10 mouse cellular contexts compared by ENCODE assay signal in genomic region chr4:120975428-120975734, GRCm38 (mm10). TPM values are rescaled to one million over a fixed set of nuclear protein-coding genes. Genes with fewer than 3 reads are reported as not detected.
DNase-seq lines count a peak whose midpoint lies in the region; ATAC-seq and TF ChIP-seq lines count a peak whose summit lies in the region.
"Had no signal": no experiment of that assay in that cellular context is flagged by ENCODE, and none has a peak within 500 bp of the region (broad histone marks: within the 10 kb centered on the region; RNA-seq: fewer than 3 reads in every experiment).

No protein-coding gene starts in this region.

- no peak overlapping the region for H3K4me3 ChIP-seq in heart, postnatal 0 days (ENCODE audit: low read depth, low read length)
- no peak overlapping the region for H3K4me3 ChIP-seq in macrophage (ENCODE audit: inconsistent target)
- H3K4me3 ChIP-seq in stomach, postnatal 0 days (ENCODE audit: low read depth, low read length) = no peak overlapping the region
- no peak overlapping the region for H3K4me3 ChIP-seq in hindbrain, postnatal 0 days (ENCODE audit: low read length)

- no peaks in the 10 kb centered on the region for H3K27me3 ChIP-seq in heart, postnatal 0 days (ENCODE audit: control insufficient read depth, insufficient read depth, low read length)
- no peaks in the 10 kb centered on the region for H3K27me3 ChIP-seq in stomach, postnatal 0 days (ENCODE audit: control insufficient read depth, insufficient read depth, low read length)
- no peaks in the 10 kb centered on the region for H3K27me3 ChIP-seq in hindbrain, postnatal 0 days (ENCODE audit: insufficient read depth, low read length)

- H3K9ac ChIP-seq in heart, postnatal 0 days (replicated peaks; ENCODE audit: low read depth, low read length) = no peak overlapping the region
- H3K9ac ChIP-seq in stomach, postnatal 0 days (ENCODE audit: low read length) = no peak overlapping the region
- H3K9ac ChIP-seq in hindbrain, postnatal 0 days (replicated peaks; ENCODE audit: low read length) = no peak overlapping the region

- peak overlapping the region; percentile 41; the same call in 1 of the 2 replicates for H3K27ac ChIP-seq in heart, postnatal 0 days (ENCODE audit: low read depth)
- H3K27ac ChIP-seq in macrophage = peak overlapping the region; percentile 24
- no peak overlapping the region for H3K27ac ChIP-seq in stomach, postnatal 0 days (replicated peaks)
- H3K27ac ChIP-seq in hindbrain, postnatal 0 days = no peak overlapping the region

- H3K36me3 ChIP-seq in heart, postnatal 0 days (replicated peaks; ENCODE audit: control insufficient read depth, insufficient read depth, low read length) = peaks cover 45% of the 10 kb centered on the region
- peaks cover 50% of the 10 kb centered on the region for H3K36me3 ChIP-seq in macrophage (ENCODE audit: inconsistent target)
- peaks cover 8% of the 10 kb centered on the region; the same call in 1 of the 2 replicates for H3K36me3 ChIP-seq in stomach, postnatal 0 days (ENCODE audit: control insufficient read depth, insufficient read depth, low read length)
- H3K36me3 ChIP-seq in hindbrain, postnatal 0 days (ENCODE audit: insufficient read depth, low read length) = peaks cover 43% of the 10 kb centered on the region

- H3K9me3 ChIP-seq in heart, postnatal 0 days (replicated peaks; ENCODE audit: control insufficient read depth, low read length) = no peaks in the 10 kb centered on the region
- H3K9me3 ChIP-seq in stomach, postnatal 0 days (ENCODE audit: control insufficient read depth, low read length) = no peaks in the 10 kb centered on the region
- H3K9me3 ChIP-seq in hindbrain, postnatal 0 days (ENCODE audit: low read length) = no peaks in the 10 kb centered on the region

- no peaks in the 10 kb centered on the region for H3K79me2 ChIP-seq in macrophage (ENCODE audit: inconsistent target)

- 75% methylated on average over 4 of the region's 4 CpGs for WGBS in heart, postnatal 0 days
- 15% methylated on average over 4 of the region's 4 CpGs for WGBS in macrophage (ENCODE audit: missing documents)
- WGBS in stomach, postnatal 0 days = 79% methylated on average over 4 of the region's 4 CpGs
- 93% methylated on average over 4 of the region's 4 CpGs for WGBS in hindbrain, postnatal 0 days

- ATAC-seq in heart, postnatal 0 days (ENCODE audit: insufficient read depth, low read depth) = no peak
- no peak for ATAC-seq in stomach, postnatal 0 days (ENCODE audit: low FRiP score, low TSS enrichment)
- ATAC-seq in hindbrain, postnatal 0 days = no peak
- ATAC-seq: intestine, embryonic 16.5 days had no signal

- TF ChIP-seq EP300 in heart, postnatal 0 days (IDR thresholded peaks at IDR 0.05; ENCODE audit: low read depth) = no peak
- TF ChIP-seq EP300 in stomach, postnatal 0 days (optimal IDR thresholded peaks at IDR 0.05) = no peak

- no peak for DNase-seq in heart, postnatal 0 days (ENCODE audit: low spot score)
- DNase-seq in heart, adult 9 months (ENCODE audit: low spot score in 2 of 2) = no peak
- DNase-seq in 3134 (ENCODE audit: extremely low read depth, insufficient read length, low spot score) = peak; percentile 49
- DNase-seq in T-cell, adult 2 months (ENCODE audit: low spot score) = peak; percentile 91
- DNase-seq in stomach, postnatal 0 days (ENCODE audit: low spot score) = no peak
- no peak for DNase-seq in hindbrain, postnatal 0 days (ENCODE audit: low spot score)
- no peak for DNase-seq in layer of hippocampus, adult 9-10 months (ENCODE audit: low spot score)
- DNase-seq: layer of hippocampus, postnatal 36 days had no signal

- no peak for TF ChIP-seq CTCF in heart, postnatal 0 days (IDR thresholded peaks at IDR 0.05; ENCODE audit: low read depth)
- no peak for TF ChIP-seq CTCF in stomach, postnatal 0 days (IDR thresholded peaks at IDR 0.05; ENCODE audit: low read depth)
- no peak for TF ChIP-seq CTCF in hindbrain, postnatal 0 days (IDR thresholded peaks at IDR 0.05; ENCODE audit: low read depth)

- H3K4me1 ChIP-seq in heart, postnatal 0 days (ENCODE audit: control insufficient read depth, insufficient read depth) = no peaks in the 10 kb centered on the region
- no peaks in the 10 kb centered on the region for H3K4me1 ChIP-seq in stomach, postnatal 0 days (replicated peaks; ENCODE audit: control insufficient read depth, insufficient read depth)
- no peaks in the 10 kb centered on the region for H3K4me1 ChIP-seq in hindbrain, postnatal 0 days (ENCODE audit: insufficient read depth, low read length)

- no peak overlapping the region for H3K4me2 ChIP-seq in heart, postnatal 0 days (ENCODE audit: low read depth, low read length)
- no peak overlapping the region for H3K4me2 ChIP-seq in stomach, postnatal 0 days (replicated peaks; ENCODE audit: low read depth)
- no peak overlapping the region for H3K4me2 ChIP-seq in hindbrain, postnatal 0 days (ENCODE audit: low read depth, low read length)

RNA-seq across cellular contexts. Expression of gene Zfp69, which starts 23.9 kb away (rescaled TPM):
- 2.0 and 5.5 TPM in 2 replicates for total RNA-seq in heart, postnatal 0 days (2014; rRNA removed; ENCODE audit: low replicate concordance)
- 3.8 and 4.2 TPM in 2 replicates for polyA plus RNA-seq in heart, postnatal 0 days (2015; fragmentation: Nextera tagmentation; extraction: Ambion mirVana)
- 10 to 100 TPM in 2 of 26 experiments, 1 to 10 TPM in 23, under 1 TPM in 1; 0.50 to 18.3 (median 3.5) TPM for total RNA-seq in macrophage (2018; cell fraction: chromatin; rRNA removed)
- under 1 TPM in 25 of 26 experiments, not detected in 1; 0.10 to 0.90 (median 0.40) TPM for total RNA-seq in macrophage (2018; cell fraction: cytosol; rRNA removed)
- total RNA-seq in macrophage (2018; cell fraction: nucleus; rRNA removed) = 1 to 10 TPM in 24 of 26 experiments, under 1 TPM in 2; 0.32 to 9.3 (median 2.2) TPM
- 0.46 to 0.93 TPM (median 0.59 TPM) in 3 replicates for polyA plus RNA-seq in macrophage (2018)
- 1.9 and 2.3 TPM in 2 replicates for polyA plus RNA-seq in stomach, postnatal 0 days (2015; fragmentation: Nextera tagmentation; extraction: Ambion mirVana)
- total RNA-seq in hindbrain, postnatal 0 days (2014; rRNA removed) = 1.8 and 2.8 TPM in 2 replicates
- 4.5 and 4.8 TPM in 2 replicates for polyA plus RNA-seq in hindbrain, postnatal 0 days (2015; fragmentation: Nextera tagmentation; extraction: Ambion mirVana)

RNA-seq across cellular contexts. Expression of gene Smap2, which starts 41.7 kb away (rescaled TPM):
- total RNA-seq in heart, postnatal 0 days (2014; rRNA removed; ENCODE audit: low replicate concordance) = 18.9 and 20.9 TPM in 2 replicates
- 6.9 and 7.5 TPM in 2 replicates for polyA plus RNA-seq in heart, postnatal 0 days (2015; fragmentation: Nextera tagmentation; extraction: Ambion mirVana)
- 100 to 1,000 TPM in 3 of 26 experiments, 10 to 100 TPM in 23; 27.4 to 135 (median 65.5) TPM for total RNA-seq in macrophage (2018; cell fraction: chromatin; rRNA removed)
- 100 to 1,000 TPM in 10 of 26 experiments, 10 to 100 TPM in 16; 68.1 to 129 (median 92.1) TPM for total RNA-seq in macrophage (2018; cell fraction: cytosol; rRNA removed)
- 100 to 1,000 TPM in 1 of 26 experiments, 10 to 100 TPM in 25; 49.3 to 106 (median 71.6) TPM for total RNA-seq in macrophage (2018; cell fraction: nucleus; rRNA removed)
- polyA plus RNA-seq in macrophage (2018) = 87.2 to 154 TPM (median 91.9 TPM) in 3 replicates
- 16.1 and 17.3 TPM in 2 replicates for polyA plus RNA-seq in stomach, postnatal 0 days (2015; fragmentation: Nextera tagmentation; extraction: Ambion mirVana)
- total RNA-seq in hindbrain, postnatal 0 days (2014; rRNA removed) = 78.4 and 79.8 TPM in 2 replicates
- 37.4 and 42.0 TPM in 2 replicates for polyA plus RNA-seq in hindbrain, postnatal 0 days (2015; fragmentation: Nextera tagmentation; extraction: Ambion mirVana)

RNA-seq across cellular contexts. Expression of gene Exo5, which starts 50.6 kb away (rescaled TPM):
- total RNA-seq in heart, postnatal 0 days (2014; rRNA removed; ENCODE audit: low replicate concordance) = 0.80 and 1.2 TPM in 2 replicates
- 5.7 and 6.1 TPM in 2 replicates for polyA plus RNA-seq in heart, postnatal 0 days (2015; fragmentation: Nextera tagmentation; extraction: Ambion mirVana)
- 10 to 100 TPM in 16 of 26 experiments, 1 to 10 TPM in 10; 1.6 to 23.9 (median 11.9) TPM for total RNA-seq in macrophage (2018; cell fraction: chromatin; rRNA removed)
- total RNA-seq in macrophage (2018; cell fraction: cytosol; rRNA removed) = 10 to 100 TPM in 24 of 26 experiments, 1 to 10 TPM in 2; 8.6 to 22.3 (median 17.0) TPM
- total RNA-seq in macrophage (2018; cell fraction: nucleus; rRNA removed) = 10 to 100 TPM in 22 of 26 experiments, 1 to 10 TPM in 4; 5.7 to 39.9 (median 15.4) TPM
- polyA plus RNA-seq in macrophage (2018) = 14.3 to 16.1 TPM (median 15.1 TPM) in 3 replicates
- 10.2 and 10.4 TPM in 2 replicates for polyA plus RNA-seq in stomach, postnatal 0 days (2015; fragmentation: Nextera tagmentation; extraction: Ambion mirVana)
- 7.4 and 8.6 TPM in 2 replicates for total RNA-seq in hindbrain, postnatal 0 days (2014; rRNA removed)
- 13.4 and 13.6 TPM in 2 replicates for polyA plus RNA-seq in hindbrain, postnatal 0 days (2015; fragmentation: Nextera tagmentation; extraction: Ambion mirVana)

Comparison
In these comparisons a context has a peak if more than half of its experiments do, and no peak if none do; other contexts are left out.
1. DNase-seq: peak in 3134 (single experiment) and T-cell, adult 2 months (single experiment); none in heart, postnatal 0 days (single experiment), heart, adult 9 months (0 of 2), stomach, postnatal 0 days (single experiment), hindbrain, postnatal 0 days (single experiment) and layer of hippocampus, adult 9-10 months (single experiment).
2. H3K27ac ChIP-seq: peak in heart, postnatal 0 days (single experiment) and macrophage (single experiment); none in stomach, postnatal 0 days (single experiment) and hindbrain, postnatal 0 days (single experiment).